Mouse (Mus musculus): ENCODE measurements around the gene Auh. TPM values are rescaled to one million over a fixed set of nuclear protein-coding genes. Genes with fewer than 3 reads are reported as not detected.
A peak's percentile ranks its signal among the peaks of the same experiment; 100 is the strongest.

Auh gene
- polyA plus RNA-seq, 1 experiment, result 146 TPM

DNA sequence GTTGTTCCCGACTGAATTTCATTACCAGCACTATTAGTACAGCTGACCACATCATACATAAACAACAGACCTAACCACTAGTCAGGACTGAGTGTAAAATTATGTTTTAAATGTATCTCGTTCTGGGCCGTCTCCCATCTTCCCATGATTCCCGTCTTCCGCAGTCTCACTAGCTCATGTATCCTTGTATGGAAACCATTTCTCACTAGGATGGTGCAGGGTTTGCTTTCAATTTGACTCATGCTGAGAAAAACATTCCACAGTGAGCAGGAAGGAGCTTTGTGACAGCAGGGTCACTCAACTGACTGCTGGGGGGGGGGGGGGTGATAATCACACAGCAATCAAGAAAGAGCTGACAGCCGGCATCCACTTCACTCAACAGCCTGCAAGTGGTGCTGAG is 25.3 kb downstream of the Auh start:
- Histone ChIP-seq H3K4me1 (ENCODE audit: control insufficient read depth, insufficient read depth, low read length) (peaks cover 13% of the 10 kb centered on the region; the same call in 1 of the 2 replicates), H3K27me3 (ENCODE audit: control insufficient read depth, insufficient read depth, low read length) (no peaks in the 10 kb centered on the region), H3K27ac (ENCODE audit: insufficient read depth, low read length) (no peak overlapping the region), H3K4me3 (replicated peaks; ENCODE audit: insufficient read depth, low read depth, low read length) (no peak overlapping the region)
- DNase-seq, result peak in 1 of 2 experiments; percentile 31
- TF ChIP-seq POLR2A (IDR thresholded peaks at IDR 0.05; ENCODE audit: borderline replicate concordance, insufficient read depth, low read length), result no peak
- no peak for TF ChIP-seq CTCF (IDR thresholded peaks at IDR 0.05; ENCODE audit: borderline replicate concordance, insufficient read depth, low read depth, low read length)
- 32% methylated on average over 6 of the region's 6 CpGs for WGBS

DNA sequence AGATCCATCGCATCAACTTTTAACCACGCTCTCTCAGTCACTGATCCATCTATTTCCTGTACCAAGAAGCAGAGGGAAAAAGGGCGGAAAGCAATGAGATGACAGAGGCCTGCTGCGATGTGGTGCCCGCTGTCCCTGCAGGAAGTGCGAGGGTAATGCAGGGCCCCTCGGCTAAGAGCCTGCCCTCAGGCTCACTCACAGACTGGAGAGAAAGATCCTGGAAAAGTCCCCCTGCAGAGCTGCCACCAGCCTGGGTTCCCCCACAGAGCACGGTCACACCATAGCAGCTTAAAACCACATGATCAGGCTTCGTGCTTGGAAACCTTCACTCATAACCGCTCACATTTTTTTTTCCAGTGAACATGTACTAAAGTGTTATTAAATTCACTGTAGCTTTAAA is 25.7 kb downstream of the Auh start:
- DNase-seq, result no peak
- no peak for TF ChIP-seq POLR2A (IDR thresholded peaks at IDR 0.05; ENCODE audit: borderline replicate concordance, insufficient read depth, low read length)
- TF ChIP-seq CTCF (IDR thresholded peaks at IDR 0.05; ENCODE audit: borderline replicate concordance, insufficient read depth, low read depth, low read length), result no peak
- H3K27ac ChIP-seq (ENCODE audit: insufficient read depth, low read length), result no peak overlapping the region
- H3K4me3 ChIP-seq (replicated peaks; ENCODE audit: insufficient read depth, low read depth, low read length), result no peak overlapping the region
- WGBS, result 29% methylated on average over 10 of the region's 10 CpGs
- no peaks in the 10 kb centered on the region for H3K27me3 ChIP-seq (ENCODE audit: control insufficient read depth, insufficient read depth, low read length)
- peaks cover 13% of the 10 kb centered on the region; the same call in 1 of the 2 replicates for H3K4me1 ChIP-seq (ENCODE audit: control insufficient read depth, insufficient read depth, low read length)

DNA sequence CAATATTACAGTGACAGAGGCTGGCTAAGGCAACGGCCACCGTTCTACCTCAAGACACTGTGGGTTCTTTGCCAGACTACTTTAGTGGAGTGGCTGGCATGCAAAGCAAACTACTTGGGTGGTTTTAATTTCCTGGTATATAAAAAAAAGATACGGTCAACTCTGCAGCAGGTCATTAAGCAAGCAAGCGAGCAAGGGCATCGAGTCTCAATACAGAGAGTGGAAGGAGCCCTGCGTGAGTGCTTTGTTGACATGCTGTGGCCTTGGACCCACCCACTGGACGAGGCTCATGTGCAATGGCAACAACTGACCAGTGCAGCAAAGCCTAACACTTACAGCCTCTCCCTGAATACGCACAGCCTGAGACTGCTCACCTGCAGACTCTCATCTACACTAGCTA is 27.0 kb downstream of the Auh start:
- TF ChIP-seq CTCF (IDR thresholded peaks at IDR 0.05; ENCODE audit: borderline replicate concordance, insufficient read depth, low read depth, low read length), result no peak
- TF ChIP-seq POLR2A (IDR thresholded peaks at IDR 0.05; ENCODE audit: borderline replicate concordance, insufficient read depth, low read length), result no peak
- Histone ChIP-seq H3K27me3 (ENCODE audit: control insufficient read depth, insufficient read depth, low read length) (no peaks in the 10 kb centered on the region), H3K27ac (ENCODE audit: insufficient read depth, low read length) (no peak overlapping the region), H3K4me1 (ENCODE audit: control insufficient read depth, insufficient read depth, low read length) (peaks cover 13% of the 10 kb centered on the region; the same call in 1 of the 2 replicates), H3K4me3 (replicated peaks; ENCODE audit: insufficient read depth, low read depth, low read length) (no peak overlapping the region)
- no peak for DNase-seq
- 81% methylated on average over 8 of the region's 8 CpGs for WGBS

DNA sequence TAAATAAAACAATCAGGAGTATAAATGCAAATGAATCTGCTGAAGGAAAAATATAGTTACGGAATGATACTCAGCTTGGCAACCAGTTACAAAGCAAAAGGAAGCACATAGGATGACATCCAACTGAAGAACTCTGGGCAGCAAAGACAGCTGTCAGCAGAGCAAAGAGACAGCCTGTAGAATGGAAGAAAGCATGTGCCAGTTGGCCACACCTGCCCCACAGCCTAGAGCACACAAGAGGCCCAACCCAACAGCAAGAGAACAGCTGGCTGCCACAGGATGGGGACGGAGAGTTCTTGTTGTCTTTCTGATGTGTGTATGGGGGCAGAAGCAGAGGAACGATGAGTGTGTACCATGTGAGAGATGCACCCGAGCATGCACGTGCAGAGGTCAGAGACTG is 29.8 kb downstream of the Auh start:
- TF ChIP-seq CTCF (IDR thresholded peaks at IDR 0.05; ENCODE audit: borderline replicate concordance, insufficient read depth, low read depth, low read length) (no peak), POLR2A (IDR thresholded peaks at IDR 0.05; ENCODE audit: borderline replicate concordance, insufficient read depth, low read length) (no peak)

DNA sequence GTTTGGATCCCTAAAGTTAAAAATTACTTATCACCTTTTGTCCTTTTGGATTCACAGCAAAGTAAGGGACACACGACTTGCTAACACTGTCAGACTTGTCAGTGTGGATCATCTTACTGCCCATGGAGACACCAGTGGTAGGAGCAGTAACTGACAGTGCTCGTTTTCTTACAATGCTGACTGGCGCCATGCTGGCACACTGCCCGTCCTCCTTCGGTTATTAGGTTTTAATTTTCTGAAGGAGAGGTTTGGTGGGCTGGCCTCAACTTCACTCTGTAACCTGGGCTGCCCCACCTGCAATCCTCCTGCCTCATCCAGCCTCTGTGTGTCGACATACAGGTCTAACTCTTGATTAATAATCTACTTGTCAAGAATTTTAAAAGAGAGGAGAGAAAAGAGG is 31.7 kb downstream of the Auh start:
- H3K4me1 ChIP-seq (ENCODE audit: control insufficient read depth, insufficient read depth, low read length), result peaks cover 7% of the 10 kb centered on the region; the same call in 1 of the 2 replicates
- H3K4me3 ChIP-seq (replicated peaks; ENCODE audit: insufficient read depth, low read depth, low read length), result no peak overlapping the region
- no peak overlapping the region for H3K27ac ChIP-seq (ENCODE audit: insufficient read depth, low read length)
- H3K27me3 ChIP-seq (ENCODE audit: control insufficient read depth, insufficient read depth, low read length), result no peaks in the 10 kb centered on the region
- 36% methylated on average over 6 of the region's 6 CpGs for WGBS
- no peak for DNase-seq
- no peak for TF ChIP-seq CTCF (IDR thresholded peaks at IDR 0.05; ENCODE audit: borderline replicate concordance, insufficient read depth, low read depth, low read length)

More for the DNA sequence above, 29.8 kb downstream of the Auh start:
- peaks cover 7% of the 10 kb centered on the region; the same call in 1 of the 2 replicates for H3K4me1 ChIP-seq (ENCODE audit: control insufficient read depth, insufficient read depth, low read length)
- DNase-seq, result no peak
- 64% methylated on average over 5 of the region's 5 CpGs for WGBS
- H3K27ac ChIP-seq (ENCODE audit: insufficient read depth, low read length), result no peak overlapping the region
- no peaks in the 10 kb centered on the region for H3K27me3 ChIP-seq (ENCODE audit: control insufficient read depth, insufficient read depth, low read length)
- no peak overlapping the region for H3K4me3 ChIP-seq (replicated peaks; ENCODE audit: insufficient read depth, low read depth, low read length)

DNA sequence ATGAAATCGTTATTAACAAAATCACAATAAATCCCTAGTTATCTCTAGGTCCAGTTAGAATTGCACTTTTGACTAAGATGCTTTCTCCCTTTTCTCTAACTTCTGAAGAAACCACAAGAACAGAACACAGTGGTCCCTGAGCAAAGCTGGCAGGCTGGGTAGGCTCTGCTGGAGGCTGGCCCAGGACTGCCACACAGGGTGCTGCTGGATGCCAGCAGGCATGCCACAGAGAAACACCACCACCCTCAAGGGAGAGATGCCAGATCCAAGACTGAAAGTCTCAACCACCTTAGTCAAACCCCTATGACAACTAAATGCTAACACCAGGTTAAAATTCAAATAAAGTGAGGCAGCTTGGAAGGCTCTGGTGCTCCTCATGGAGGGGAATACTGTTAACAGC is 36.7 kb downstream of the Auh start:
- Histone ChIP-seq H3K4me3 (replicated peaks; ENCODE audit: insufficient read depth, low read depth, low read length) (no peak overlapping the region), H3K27ac (ENCODE audit: insufficient read depth, low read length) (peak overlapping the region; percentile 57), H3K4me1 (ENCODE audit: control insufficient read depth, insufficient read depth, low read length) (peaks cover 28% of the 10 kb centered on the region), H3K27me3 (ENCODE audit: control insufficient read depth, insufficient read depth, low read length) (no peaks in the 10 kb centered on the region)
- 70% methylated on average over 1 of the region's 1 CpGs for WGBS
- peak; percentile 58 to 71 for DNase-seq
- TF ChIP-seq POLR2A (IDR thresholded peaks at IDR 0.05; ENCODE audit: borderline replicate concordance, insufficient read depth, low read length) (no peak), CTCF (IDR thresholded peaks at IDR 0.05; ENCODE audit: borderline replicate concordance, insufficient read depth, low read depth, low read length) (no peak)

DNA sequence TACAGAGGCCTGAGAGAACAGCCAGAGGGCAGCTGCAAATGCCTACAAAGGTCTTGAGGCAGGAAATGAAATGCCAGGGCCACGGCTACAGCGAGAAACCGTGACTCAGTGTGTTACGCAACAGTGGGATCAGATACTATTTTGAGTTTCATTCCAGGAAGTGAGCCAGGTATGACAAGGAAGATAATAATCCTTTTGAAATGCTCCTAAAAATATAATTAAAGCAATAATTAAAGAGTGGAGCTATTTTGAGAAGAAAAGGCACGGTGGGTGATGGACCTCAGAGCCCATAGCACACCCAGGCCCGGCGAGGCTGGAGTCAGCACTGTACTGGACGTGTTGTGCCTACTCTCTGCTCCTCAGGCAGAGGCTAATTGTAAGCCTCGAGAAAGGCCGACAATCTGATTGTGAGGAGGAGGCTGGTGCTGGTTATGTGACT is 37.4 kb downstream of the Auh start:
- H3K4me1 ChIP-seq (ENCODE audit: control insufficient read depth, insufficient read depth, low read length), result peaks cover 29% of the 10 kb centered on the region
- H3K4me3 ChIP-seq (replicated peaks; ENCODE audit: insufficient read depth, low read depth, low read length), result no peak overlapping the region
- peak overlapping the region; percentile 72 for H3K27ac ChIP-seq (ENCODE audit: insufficient read depth, low read length)
- peak; percentile 76 to 91 for DNase-seq
- WGBS, result 6% methylated on average over 10 of the region's 10 CpGs
- TF ChIP-seq POLR2A (IDR thresholded peaks at IDR 0.05; ENCODE audit: borderline replicate concordance, insufficient read depth, low read length), result peak; percentile 22; the same call in 1 of the 2 replicates
- TF ChIP-seq CTCF (IDR thresholded peaks at IDR 0.05; ENCODE audit: borderline replicate concordance, insufficient read depth, low read depth, low read length), result no peak
- H3K27me3 ChIP-seq (ENCODE audit: control insufficient read depth, insufficient read depth, low read length), result no peaks in the 10 kb centered on the region

DNA sequence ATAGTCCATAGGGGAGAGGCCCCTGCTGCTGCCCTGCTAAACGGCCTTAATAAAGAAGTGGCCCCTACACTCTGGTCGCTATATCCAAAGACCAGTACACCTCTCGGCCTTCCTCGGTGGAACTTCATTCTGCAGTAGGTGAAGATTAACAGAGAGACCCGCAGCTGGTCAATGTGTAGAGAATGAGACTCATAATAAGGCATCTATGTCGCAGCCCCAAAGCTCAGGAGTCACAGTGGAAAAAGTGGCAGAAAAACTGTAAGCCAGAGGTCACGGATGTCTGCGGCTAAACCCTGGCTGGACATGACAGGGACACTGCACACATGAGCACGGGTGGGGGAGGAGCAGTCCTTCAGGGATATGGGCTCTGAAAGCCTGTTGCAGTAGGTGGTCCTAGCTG is 39.2 kb downstream of the Auh start:
- no peak overlapping the region for H3K27ac ChIP-seq (ENCODE audit: insufficient read depth, low read length)
- WGBS, result 87% methylated on average over 9 of the region's 9 CpGs
- H3K4me1 ChIP-seq (ENCODE audit: control insufficient read depth, insufficient read depth, low read length), result peaks cover 35% of the 10 kb centered on the region
- DNase-seq, result no peak
- H3K4me3 ChIP-seq (replicated peaks; ENCODE audit: insufficient read depth, low read depth, low read length), result no peak overlapping the region
- TF ChIP-seq CTCF (IDR thresholded peaks at IDR 0.05; ENCODE audit: borderline replicate concordance, insufficient read depth, low read depth, low read length), result no peak
- no peak for TF ChIP-seq POLR2A (IDR thresholded peaks at IDR 0.05; ENCODE audit: borderline replicate concordance, insufficient read depth, low read length)
- no peaks in the 10 kb centered on the region for H3K27me3 ChIP-seq (ENCODE audit: control insufficient read depth, insufficient read depth, low read length)

Data from cerebellum, adult 2 months (tissue).